Mouse (Mus musculus) testis, adult 2 months (tissue): Measurements from ENCODE around the gene Dctn2. TPM values are rescaled to one million over a fixed set of nuclear protein-coding genes. Genes with fewer than 3 reads are reported as not detected.

Source experiments
- H3K27ac ChIP-seq: fragments of 200-500 bp; 2 replicates; pipeline ENCODE4 v1.5.1; 2012; ENCODE audit warnings: low read depth, low read length; ENCODE audit not compliant: control insufficient read depth, insufficient read depth
- H3K27me3 ChIP-seq: fragments of 200-500 bp; 2 replicates; pipeline ENCODE4 v1.6.1; 2012; ENCODE audit warnings: mild to moderate bottlenecking, low read length, moderate library complexity; ENCODE audit not compliant: control insufficient read depth, insufficient read depth
- H3K36me3 ChIP-seq: fragments of 200-500 bp; 2 replicates; pipeline ENCODE4 v1.6.1; 2012; ENCODE audit warnings: mild to moderate bottlenecking, low read length; ENCODE audit not compliant: control insufficient read depth, insufficient read depth
- H3K4me1 ChIP-seq: fragments of 200-500 bp; 2 replicates; pipeline ENCODE4 v1.6.1; 2012; ENCODE audit warnings: low read length; ENCODE audit not compliant: control insufficient read depth, insufficient read depth
- H3K4me3 ChIP-seq: fragments of 200-500 bp; 2 replicates; pipeline ENCODE4 v1.5.1; 2012; ENCODE audit warnings: low read depth, mild to moderate bottlenecking, low read length, moderate library complexity, mixed read lengths; ENCODE audit not compliant: control insufficient read depth
- CTCF ChIP-seq: fragments of 200-500 bp; IDR thresholded peaks from 2 replicates; pipeline ENCODE4 v1.5.1; 2012; ENCODE audit warnings: low read depth, mild to moderate bottlenecking, inconsistent platforms, low read length, moderate library complexity; ENCODE audit not compliant: control insufficient read depth, insufficient read depth, insufficient replicate concordance
- POLR2A ChIP-seq: fragments of 200-500 bp; IDR thresholded peaks from 2 replicates; pipeline ENCODE4 v1.6.1; 2012; ENCODE audit warnings: low read depth, mild to moderate bottlenecking, inconsistent platforms, low read length, moderate library complexity; ENCODE audit not compliant: control insufficient read depth
- polyA plus RNA-seq: library from polyadenylated mRNA; depleted of rRNA; stranded (reverse); fragments of >200 nt; gene quantifications from 2 replicates; pipeline ENCODE4 v1.2.3, GENCODE M21; 2012

Gene Dctn2
- polyA plus RNA-seq, 1 experiment = 391 TPM

GRCm38 (mm10) chr10:127289573-127290191, 23.5 kb downstream of the Dctn2 start:
- Histone ChIP-seq H3K27me3 (no peaks in the 10 kb centered on the region), H3K36me3 (no peaks in the 10 kb centered on the region; the same call in 1 of the 2 replicates), H3K4me1 (peaks cover 22% of the 10 kb centered on the region), H3K27ac (peak overlapping the region; percentile 100), H3K4me3 (peak overlapping the region; percentile 81)
- TF ChIP-seq CTCF (no peak), POLR2A (no peak)

GRCm38 (mm10) chr10:127290307-127290929, 24.2 kb downstream of the Dctn2 start:
- TF ChIP-seq POLR2A (peak; percentile 93), CTCF (no peak)
- Histone ChIP-seq H3K27ac (peak overlapping the region; percentile 100), H3K4me3 (peak overlapping the region; percentile 81), H3K36me3 (no peaks in the 10 kb centered on the region; the same call in 1 of the 2 replicates), H3K4me1 (peaks cover 22% of the 10 kb centered on the region), H3K27me3 (no peaks in the 10 kb centered on the region)

- Histone ChIP-seq H3K4me1 (peaks cover 22% of the 10 kb centered on the region), H3K36me3 (no peaks in the 10 kb centered on the region; the same call in 1 of the 2 replicates), H3K27ac (peak overlapping the region; percentile 75), H3K4me3 (peak overlapping the region; percentile 81), H3K27me3 (no peaks in the 10 kb centered on the region)
- TF ChIP-seq CTCF = no peak
- no peak for TF ChIP-seq POLR2A
Observed at GRCm38 (mm10) chr10:127290930-127291880, 25.0 kb downstream of the Dctn2 start.

GRCm38 (mm10) chr10:127291881-127292638, 25.9 kb downstream of the Dctn2 start:
- TF ChIP-seq CTCF (no peak), POLR2A (no peak)
- H3K36me3 ChIP-seq = no peaks in the 10 kb centered on the region; the same call in 1 of the 2 replicates
- H3K27me3 ChIP-seq = no peaks in the 10 kb centered on the region
- H3K4me1 ChIP-seq = peaks cover 16% of the 10 kb centered on the region
- H3K27ac ChIP-seq = no peak overlapping the region
- no peak overlapping the region for H3K4me3 ChIP-seq

DNA sequence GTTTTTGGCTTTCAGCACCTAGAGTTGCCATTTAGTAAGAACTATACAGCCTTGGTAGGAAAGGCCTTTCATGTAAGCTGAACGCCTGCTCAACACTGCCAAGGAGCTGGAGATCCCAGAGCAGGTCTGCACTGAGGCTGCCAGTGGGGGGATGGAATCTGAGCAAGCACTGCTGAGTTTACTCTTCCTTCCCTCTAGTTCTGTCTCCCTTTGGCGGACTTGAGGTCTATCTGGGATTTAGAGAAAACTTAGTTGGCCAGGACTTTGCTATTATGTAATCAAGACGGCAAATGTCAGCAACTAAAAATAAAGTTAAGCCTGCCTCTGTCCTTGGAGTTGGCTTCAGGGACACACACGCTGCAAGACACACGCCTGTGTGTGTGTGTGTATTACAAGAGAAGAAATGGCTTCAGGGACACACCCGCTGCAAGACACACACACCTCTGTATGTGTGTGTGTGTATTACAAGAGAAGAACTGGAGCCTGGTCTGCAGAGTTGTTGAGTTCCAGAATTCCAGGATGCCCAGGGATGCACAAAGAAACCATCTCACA, 26.9 kb downstream of the Dctn2 start:
- H3K4me3 ChIP-seq = no peak overlapping the region

GRCm38 (mm10) chr10:127293590-127294113, 27.5 kb downstream of the Dctn2 start:
- peaks cover 6% of the 10 kb centered on the region for H3K4me1 ChIP-seq
- peaks cover 3% of the 10 kb centered on the region for H3K36me3 ChIP-seq
- no peaks in the 10 kb centered on the region for H3K27me3 ChIP-seq
- H3K27ac ChIP-seq = 0 out of 2 replicates have a peak overlapping the region, but pooled peaks have one; percentile 30
- no peak overlapping the region for H3K4me3 ChIP-seq
- TF ChIP-seq POLR2A (no peak), CTCF (no peak)

More for the DNA sequence above, 26.9 kb downstream of the Dctn2 start:
- H3K27ac ChIP-seq = no peak overlapping the region
- H3K4me1 ChIP-seq = peaks cover 7% of the 10 kb centered on the region
- TF ChIP-seq CTCF = no peak
- H3K36me3 ChIP-seq = peaks cover 3% of the 10 kb centered on the region
- H3K27me3 ChIP-seq = no peaks in the 10 kb centered on the region
